Mouse (Mus musculus) kidney, postnatal 0 days (tissue): ENCODE results near the gene Asdurf. TPM values are rescaled to one million over a fixed set of nuclear protein-coding genes. Genes with fewer than 3 reads are reported as not detected.
"Not testable (repeated sequence)": the region's sequence is repeated elsewhere in the genome, so short reads cannot be mapped to it uniquely, and the experiment has no call there.

ENCODE experiments used
- ATAC-seq: fragments of 200-750 bp; cut with Nextera tagmentation; replicated peaks from 2 replicates; pipeline ENCODE4 v1.8.0; 2017; ENCODE audit warnings: low read depth, moderate number of reproducible peaks, moderate TSS enrichment, moderate library complexity; ENCODE audit not compliant: low FRiP score
- DNase-seq: peaks from one replicate; pipeline ENCODE4 v3.0.0-alpha.2; 2016; ENCODE audit warnings: low spot score
- H3K27ac ChIP-seq: fragments of 300-500 bp; sonication (generic); 2 replicates; pipeline ENCODE4 v1.5.1; 2014; ENCODE audit warnings: mild to moderate bottlenecking
- H3K27me3 ChIP-seq: fragments of 300-500 bp; sonication (generic); 2 replicates; pipeline ENCODE4 v1.6.1; 2014; ENCODE audit warnings: low read length, mixed read lengths; ENCODE audit not compliant: insufficient read depth
- H3K36me3 ChIP-seq: fragments of 300-500 bp; sonication (generic); 2 replicates; pipeline ENCODE4 v1.6.1; 2014; ENCODE audit warnings: low read length, mixed read lengths; ENCODE audit not compliant: insufficient read depth
- H3K4me1 ChIP-seq: fragments of 300-500 bp; sonication (generic); replicated peaks from 2 replicates; pipeline ENCODE4 v1.6.1; 2014; ENCODE audit warnings: antibody characterized with exemption, low read length, mixed read lengths; ENCODE audit not compliant: insufficient read depth
- H3K4me2 ChIP-seq: fragments of 300-500 bp; sonication (generic); 2 replicates; pipeline ENCODE4 v1.6.1; 2014; ENCODE audit warnings: mild to moderate bottlenecking, low read length, moderate library complexity, mixed read lengths
- H3K4me3 ChIP-seq: fragments of 300-500 bp; sonication (generic); replicated peaks from 2 replicates; pipeline ENCODE4 v1.5.1; 2014; ENCODE audit warnings: low read depth, low read length
- H3K9ac ChIP-seq: fragments of 300-500 bp; sonication (generic); 2 replicates; pipeline ENCODE4 v1.6.1; 2014; ENCODE audit warnings: low read depth, low read length
- H3K9me3 ChIP-seq: fragments of 300-500 bp; sonication (generic); replicated peaks from 2 replicates; pipeline ENCODE4 v1.6.1; 2016; ENCODE audit warnings: low read length, inconsistent platforms, mixed read lengths
- CTCF ChIP-seq: IDR thresholded peaks from 2 replicates; pipeline ENCODE4 v1.5.1; 2016; ENCODE audit warnings: antibody characterized with exemption, low read depth, mild to moderate bottlenecking, moderate library complexity
- WGBS: fragments of 180-500 bp; shearing (Covaris S2); extraction: QIAGEN DNeasy Blood & Tissue Kit; methylation state at CpG from one replicate; pipeline ENCODE4 v1.1.7; 2014; 5-methylcytosine and 5-hydroxymethylcytosine counted together
- polyA plus RNA-seq: library from polyadenylated mRNA; unstranded; fragments of >200 nt; fragmentation: Nextera tagmentation; extraction: Ambion mirVana; gene quantifications from 2 replicates; pipeline ENCODE4 v1.2.1, GENCODE M21; 2015

The Asdurf gene
- polyA plus RNA-seq, 1 experiment from 2014 or later: 5.4 TPM

DNA sequence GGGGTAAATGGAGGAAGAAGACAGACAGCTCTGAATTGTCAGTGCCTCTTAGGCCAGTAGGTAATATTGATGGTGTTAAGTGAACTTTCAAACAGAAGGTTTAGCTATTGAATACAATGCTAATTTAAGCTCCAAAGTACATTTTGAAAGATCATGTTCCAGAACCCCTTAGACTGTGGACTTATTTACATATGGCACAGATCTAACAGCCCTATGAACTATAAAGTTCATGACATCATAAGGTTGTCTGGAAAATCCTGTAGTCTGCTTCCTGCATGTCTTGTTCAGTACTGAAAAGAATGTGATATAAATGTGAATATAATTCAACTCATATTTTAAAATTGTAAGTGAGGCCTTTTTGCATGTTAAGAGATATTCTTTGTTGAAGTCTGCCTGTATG lies 6.6 kb upstream of the Asdurf start:
- H3K4me1 ChIP-seq: no peaks in the 10 kb centered on the region
- no peaks in the 10 kb centered on the region for H3K9me3 ChIP-seq
- H3K4me2 ChIP-seq: no peak overlapping the region
- ATAC-seq (no peak), DNase-seq (no peak)
- TF ChIP-seq CTCF: no peak
- no peak overlapping the region for H3K27ac ChIP-seq
- no peaks in the 10 kb centered on the region for H3K36me3 ChIP-seq
- no peak overlapping the region for H3K4me3 ChIP-seq
- no peaks in the 10 kb centered on the region for H3K27me3 ChIP-seq
- no peak overlapping the region for H3K9ac ChIP-seq

DNA sequence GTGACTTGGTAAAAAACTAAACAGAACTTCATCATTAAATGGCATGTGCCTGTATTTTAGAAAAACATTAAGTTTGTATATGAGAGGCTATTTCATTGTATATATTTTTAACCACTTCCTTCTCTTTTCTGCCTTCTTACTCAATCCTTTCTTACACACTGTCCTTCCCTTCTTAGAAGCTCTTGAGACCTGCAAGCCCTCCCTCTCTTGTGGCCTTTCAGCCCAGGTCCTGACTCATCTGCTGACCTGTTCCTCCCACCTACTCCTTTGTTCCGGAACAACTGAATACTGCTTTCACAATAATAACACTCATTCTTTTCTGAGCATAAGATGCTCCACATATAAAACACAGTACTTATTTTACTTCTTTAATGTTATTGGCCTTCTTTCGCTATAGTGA lies 11.3 kb downstream of the Asdurf start:
- Histone ChIP-seq H3K4me3 (no peak overlapping the region), H3K27ac (no peak overlapping the region), H3K4me1 (no peaks in the 10 kb centered on the region), H3K9ac (no peak overlapping the region), H3K9me3 (no peaks in the 10 kb centered on the region), H3K4me2 (no peak overlapping the region), H3K36me3 (peaks cover 20% of the 10 kb centered on the region), H3K27me3 (no peaks in the 10 kb centered on the region)
- DNase-seq (no peak), ATAC-seq (no peak)
- TF ChIP-seq CTCF: no peak
- 98% methylated on average over 2 of the region's 2 CpGs for WGBS

DNA sequence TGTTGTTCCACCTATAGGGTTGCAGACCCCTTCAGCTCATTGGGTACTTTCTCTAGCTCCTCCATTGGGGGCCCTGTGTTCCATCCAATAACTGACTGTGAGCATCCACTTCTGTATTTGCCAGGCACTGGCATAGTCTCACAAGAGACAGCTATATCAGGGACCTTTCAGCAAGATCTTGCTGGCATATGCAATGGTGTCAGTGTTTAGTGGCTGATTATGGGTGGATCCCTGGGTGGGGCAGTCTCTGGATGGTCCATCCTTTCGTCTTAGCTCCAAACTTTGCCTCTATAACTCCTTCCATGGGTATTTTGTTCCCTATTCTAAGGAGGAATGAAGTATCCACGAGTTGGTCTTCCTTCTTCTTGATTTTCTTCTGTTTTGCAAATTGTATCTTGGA lies 15.0 kb downstream of the Asdurf start:
- DNase-seq, H3K36me3 ChIP-seq, H3K4me3 ChIP-seq, H3K4me1 ChIP-seq, H3K9ac ChIP-seq, ATAC-seq, H3K4me2 ChIP-seq, H3K9me3 ChIP-seq, H3K27me3 ChIP-seq, H3K27ac ChIP-seq: not testable (repeated sequence)
- 66% methylated on average over 2 of the region's 2 CpGs for WGBS

DNA sequence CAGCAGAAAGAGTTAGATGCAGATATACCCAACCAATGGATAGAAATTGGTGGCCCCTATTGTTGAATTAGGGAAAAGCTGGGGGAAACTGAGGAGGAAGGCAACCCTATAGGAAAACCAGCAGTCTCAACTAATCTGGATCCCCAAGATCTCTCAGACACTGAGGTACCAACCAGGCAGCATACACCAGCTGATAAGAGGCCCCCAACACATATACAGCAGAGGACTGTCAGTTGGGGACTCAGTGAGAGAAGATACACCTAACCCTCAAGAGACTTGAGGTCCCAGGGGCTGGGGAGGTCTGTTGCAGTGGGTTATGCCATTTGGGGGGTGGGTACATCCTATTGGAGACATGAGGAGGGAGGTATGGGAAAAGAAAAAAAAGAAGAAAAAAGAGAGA lies 17.0 kb downstream of the Asdurf start:
- no peaks in the 10 kb centered on the region for H3K9me3 ChIP-seq
- TF ChIP-seq CTCF: no peak
- no peak overlapping the region for H3K4me2 ChIP-seq
- no peak overlapping the region for H3K4me3 ChIP-seq
- DNase-seq: no peak
- H3K4me1 ChIP-seq: no peaks in the 10 kb centered on the region
- ATAC-seq: no peak
- H3K9ac ChIP-seq: no peak overlapping the region
- H3K36me3 ChIP-seq: no peaks in the 10 kb centered on the region
- no peaks in the 10 kb centered on the region for H3K27me3 ChIP-seq
- H3K27ac ChIP-seq: no peak overlapping the region

DNA sequence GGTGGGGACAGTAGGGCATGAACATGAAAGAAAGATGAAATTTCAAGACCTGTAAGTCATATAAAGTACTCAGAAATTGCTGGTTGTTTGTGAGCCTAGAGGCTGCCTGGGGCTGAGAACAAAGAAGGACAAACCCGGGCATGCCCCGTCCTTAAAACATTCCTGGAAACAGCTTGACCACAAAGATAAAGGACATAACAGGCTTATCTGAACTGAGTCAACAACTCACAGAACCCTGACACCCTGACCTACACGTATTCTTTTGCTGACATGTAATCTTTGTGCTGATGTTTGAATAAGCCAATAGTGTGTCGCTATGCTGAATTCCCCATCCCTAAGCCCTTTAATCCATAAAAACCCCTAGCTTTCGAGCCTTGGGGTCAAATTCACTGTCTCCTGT lies 18.9 kb downstream of the Asdurf start:
- 76% methylated on average over 5 of the region's 5 CpGs for WGBS
- not testable (repeated sequence) for ATAC-seq

DNA sequence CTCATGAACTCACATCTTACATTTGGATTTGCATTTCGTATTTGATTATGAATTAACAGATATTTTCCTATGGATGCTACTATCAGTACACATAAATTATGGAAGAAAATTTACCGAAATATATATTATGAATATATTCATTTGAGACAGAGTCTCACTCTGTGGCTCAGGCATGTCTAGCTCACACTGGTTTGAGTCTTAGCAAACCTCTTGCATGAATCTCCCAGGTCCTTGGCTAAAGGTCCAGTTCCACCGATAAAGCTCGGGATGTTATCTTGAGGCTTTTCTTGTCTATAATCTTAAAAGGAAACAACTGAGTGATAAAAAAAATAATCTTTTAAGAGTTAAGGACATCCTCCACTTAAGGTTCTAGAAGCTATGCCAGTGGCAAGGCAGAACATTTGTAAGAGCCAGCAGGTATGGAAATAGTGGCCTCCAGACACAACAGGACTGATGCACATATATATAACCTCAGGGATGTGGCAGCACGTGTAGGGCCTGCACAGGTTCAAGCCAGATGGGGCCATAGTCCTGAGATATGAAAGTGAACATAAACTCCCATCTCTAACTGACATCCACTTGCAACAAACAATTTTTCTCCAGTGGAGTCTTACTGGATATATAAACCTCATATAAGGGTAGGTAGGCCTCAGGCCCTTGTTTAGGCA lies 27.5 kb downstream of the Asdurf start:
- no peak overlapping the region for H3K4me3 ChIP-seq
- 94% methylated on average over 5 of the region's 5 CpGs for WGBS
- H3K27ac ChIP-seq: no peak overlapping the region
- ATAC-seq (no peak), DNase-seq (no peak)
- TF ChIP-seq CTCF: no peak
- no peaks in the 10 kb centered on the region for H3K9me3 ChIP-seq
- no peaks in the 10 kb centered on the region for H3K36me3 ChIP-seq
- H3K9ac ChIP-seq: no peak overlapping the region
- H3K4me2 ChIP-seq: no peak overlapping the region
- H3K27me3 ChIP-seq: no peaks in the 10 kb centered on the region
- no peaks in the 10 kb centered on the region for H3K4me1 ChIP-seq

More for the DNA sequence above, 18.9 kb downstream of the Asdurf start:
- H3K36me3 ChIP-seq, H3K4me2 ChIP-seq, H3K27me3 ChIP-seq, H3K4me1 ChIP-seq, H3K9ac ChIP-seq, H3K9me3 ChIP-seq, DNase-seq, H3K27ac ChIP-seq, H3K4me3 ChIP-seq: not testable (repeated sequence)

DNA sequence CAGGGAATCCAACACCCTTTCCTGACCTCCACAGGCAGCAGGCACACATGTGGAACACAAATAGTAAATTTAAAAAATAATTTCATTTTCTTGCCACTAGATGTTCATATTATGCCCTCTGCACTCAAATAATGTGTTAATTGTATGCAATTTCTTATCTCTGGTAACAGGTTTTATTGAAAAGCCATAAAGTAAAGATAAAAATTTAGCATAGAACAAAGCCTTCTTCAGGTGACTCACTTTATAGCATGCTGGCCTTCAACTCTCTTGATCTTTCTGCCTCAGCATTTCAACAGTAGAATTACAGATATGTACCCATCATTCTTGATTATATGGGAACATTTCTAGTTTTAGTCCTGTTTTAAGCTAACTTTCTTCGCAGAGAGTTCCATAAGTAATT lies 28.1 kb downstream of the Asdurf start:
- 92% methylated on average over 1 of the region's 1 CpGs for WGBS
- H3K4me1 ChIP-seq: no peaks in the 10 kb centered on the region
- TF ChIP-seq CTCF: no peak

More for the DNA sequence above, 28.1 kb downstream of the Asdurf start:
- Histone ChIP-seq H3K36me3 (no peaks in the 10 kb centered on the region), H3K9me3 (no peaks in the 10 kb centered on the region), H3K9ac (no peak overlapping the region), H3K27ac (no peak overlapping the region), H3K4me2 (no peak overlapping the region), H3K27me3 (no peaks in the 10 kb centered on the region), H3K4me3 (no peak overlapping the region)
- DNase-seq: no peak
- ATAC-seq: no peak
